8 mouse cellular contexts compared by ENCODE assay signal in genomic region chr17:15577291-15577694, GRCm38 (mm10). TPM values are rescaled to one million over a fixed set of nuclear protein-coding genes. Genes with fewer than 3 reads are reported as not detected.
DNase-seq lines count a peak whose midpoint lies in the region; ATAC-seq lines count a peak whose summit lies in the region.

No protein-coding gene starts in this region.

- no peak for ATAC-seq in CD4-positive, CD25-positive, alpha-beta regulatory T cell, adult 4 months
- no peak for ATAC-seq in liver, embryonic 15.5 days (ENCODE audit: insufficient read depth)

- DNase-seq in CD4-positive, CD25-positive, alpha-beta regulatory T cell, adult 2 months (ENCODE audit: low read depth, low spot score): peak; percentile 22
- DNase-seq in embryo, embryonic 10.5 days (ENCODE audit: low spot score): peak; percentile 57
- DNase-seq in heart, adult 9 months (ENCODE audit: low spot score in 2 of 2): peak; percentile 7 to 8
- DNase-seq in kidney, adult 18-20 months: peak; percentile 50
- peak; percentile 48 for DNase-seq in neural tube, embryonic 10.5 days (ENCODE audit: extremely low spot score, low spot score)
- DNase-seq in frontal cortex, postnatal 25 days (ENCODE audit: low spot score in 2 of 2): no peak

- no peaks in the 10 kb centered on the region for H3K9me3 ChIP-seq in liver, embryonic 15.5 days (replicated peaks)

- peaks cover 46% of the 10 kb centered on the region for H3K27me3 ChIP-seq in liver, embryonic 15.5 days

- H3K4me1 ChIP-seq in liver, embryonic 15.5 days (replicated peaks): no peaks in the 10 kb centered on the region

- peak overlapping the region; percentile 50 for H3K4me2 ChIP-seq in liver, embryonic 15.5 days

- H3K27ac ChIP-seq in liver, embryonic 15.5 days (replicated peaks): no peak overlapping the region

- no peak overlapping the region for H3K9ac ChIP-seq in liver, embryonic 15.5 days

- under 1% methylated on average over 32 of the region's 32 CpGs for WGBS in liver, embryonic 15.5 days (ENCODE audit: insufficient replicate concordance)

- no peaks in the 10 kb centered on the region for H3K36me3 ChIP-seq in liver, embryonic 15.5 days (replicated peaks)

- no peak overlapping the region; the same call in 1 of the 2 replicates for H3K4me3 ChIP-seq in liver, embryonic 15.5 days (replicated peaks)

RNA-seq across cellular contexts. Expression of gene Prdm9, which starts 13.1 kb away (rescaled TPM):
- 10 to 100 TPM in 1 of 2 experiments, 1 to 10 TPM in 1; 5.7 to 10.6 TPM for polyA plus RNA-seq in CD4-positive, CD25-positive, alpha-beta regulatory T cell, adult 4 months (2017; shearing (Covaris generic))
- 0.46 and 0.66 TPM in 2 replicates for polyA plus RNA-seq in liver, embryonic 15.5 days (2015; fragmentation: Nextera tagmentation; extraction: Ambion mirVana)

RNA-seq across cellular contexts. Expression of gene Pdcd2, which starts 50.2 kb away (rescaled TPM):
- polyA plus RNA-seq in CD4-positive, CD25-positive, alpha-beta regulatory T cell, adult 4 months (2017; shearing (Covaris generic)): 10 to 100 TPM; 17.1 to 36.0 TPM
- 19.8 and 21.3 TPM in 2 replicates for polyA plus RNA-seq in liver, embryonic 15.5 days (2015; fragmentation: Nextera tagmentation; extraction: Ambion mirVana)

Comparison
In these comparisons a context has a peak if more than half of its experiments do, and no peak if none do; other contexts are left out.
1. DNase-seq: peak in CD4-positive, CD25-positive, alpha-beta regulatory T cell, adult 2 months (single experiment), embryo, embryonic 10.5 days (single experiment), heart, adult 9 months (2 of 2), kidney, adult 18-20 months (single experiment) and neural tube, embryonic 10.5 days (single experiment); none in frontal cortex, postnatal 25 days (0 of 2).